Mouse (Mus musculus) stomach, postnatal 0 days (tissue): ENCODE measurements at regions not wholly inside any gene's neighbourhood (a gene's known extent, or its start where the extent isn't known, plus 50 kb on each side); places are given as distances from the start of the nearest gene placed in this dataset.

Experiments
- CTCF ChIP-seq: IDR thresholded peaks from 2 replicates; pipeline ENCODE4 v1.5.1; 2016; ENCODE audit warnings: antibody characterized with exemption, low read depth, mild to moderate bottlenecking, moderate library complexity
- EP300 ChIP-seq: optimal IDR thresholded peaks from 2 replicates; pipeline ENCODE3; 2016; ENCODE audit warnings: antibody characterized with exemption

DNA sequence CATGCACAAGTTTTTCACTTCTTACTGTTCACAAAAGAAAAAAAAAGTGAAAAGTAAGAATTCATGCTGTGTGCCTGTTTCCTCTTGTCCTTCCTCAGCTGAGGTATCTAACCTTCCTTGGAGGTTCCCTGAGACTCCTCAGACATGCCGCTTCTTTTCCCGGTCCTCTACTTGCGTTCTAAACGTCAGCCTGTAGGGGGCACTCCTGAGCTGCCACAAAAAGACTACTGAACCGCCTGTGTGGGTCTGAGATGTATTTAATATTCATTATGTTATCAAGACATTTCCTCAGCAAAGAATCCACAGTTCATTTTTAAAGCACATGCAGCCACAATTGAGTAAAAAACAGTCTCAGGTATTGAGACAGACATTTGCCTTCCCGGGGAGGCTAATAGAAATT is 554.6 kb downstream of the Plcl1 start:
- TF ChIP-seq EP300 (no peak), CTCF (peak; percentile 90)
